Mouse (Mus musculus): ENCODE measurements around the gene Lrif1. TPM values are rescaled to one million over a fixed set of nuclear protein-coding genes. Genes with fewer than 3 reads are reported as not detected.

Lrif1 gene
- total and polyA plus RNA-seq, 2 experiments: 1.1 to 6.4 TPM

- 55% methylated on average over 1 of the region's 1 CpGs for WGBS
- no peaks in the 10 kb centered on the region for H3K27me3 ChIP-seq (ENCODE audit: control insufficient read depth, insufficient read depth, low read length)
- no peaks in the 10 kb centered on the region for H3K36me3 ChIP-seq (ENCODE audit: control insufficient read depth, insufficient read depth, low read length)
- no peak overlapping the region for H3K9ac ChIP-seq (ENCODE audit: low read depth, low read length)
- TF ChIP-seq CTCF (IDR thresholded peaks at IDR 0.05; ENCODE audit: low read depth, low read length) (no peak), POLR2A (IDR thresholded peaks at IDR 0.05; ENCODE audit: extremely low read depth, insufficient read depth, low read length) (no peak)
- no peak overlapping the region for H3K27ac ChIP-seq (replicated peaks; ENCODE audit: insufficient read depth, low read depth, low read length)
- no peaks in the 10 kb centered on the region for H3K79me2 ChIP-seq (ENCODE audit: control insufficient read depth, insufficient read depth, low read length)
- H3K4me3 ChIP-seq (ENCODE audit: insufficient read depth, low read depth, low read length): no peak overlapping the region
- H3K4me1 ChIP-seq (ENCODE audit: control insufficient read depth, insufficient read depth, low read length): no peaks in the 10 kb centered on the region
- DNase-seq (ENCODE audit: extremely low read depth, low read depth, low spot score): no peak
Observed at GRCm38 (mm10) chr3:106755898-106756297, 71.1 kb downstream of the Lrif1 start.

- Histone ChIP-seq H3K4me1 (ENCODE audit: control insufficient read depth, insufficient read depth, low read length) (no peaks in the 10 kb centered on the region), H3K79me2 (ENCODE audit: control insufficient read depth, insufficient read depth, low read length) (no peaks in the 10 kb centered on the region), H3K27me3 (ENCODE audit: control insufficient read depth, insufficient read depth, low read length) (no peaks in the 10 kb centered on the region), H3K9ac (ENCODE audit: low read depth, low read length) (no peak overlapping the region), H3K36me3 (ENCODE audit: control insufficient read depth, insufficient read depth, low read length) (no peaks in the 10 kb centered on the region), H3K4me3 (ENCODE audit: insufficient read depth, low read depth, low read length) (no peak overlapping the region), H3K27ac (replicated peaks; ENCODE audit: insufficient read depth, low read depth, low read length) (no peak overlapping the region)
- DNase-seq (ENCODE audit: extremely low read depth, low read depth, low spot score): no peak
- 84% methylated on average over 1 of the region's 1 CpGs for WGBS
- TF ChIP-seq CTCF (IDR thresholded peaks at IDR 0.05; ENCODE audit: low read depth, low read length) (no peak), POLR2A (IDR thresholded peaks at IDR 0.05; ENCODE audit: extremely low read depth, insufficient read depth, low read length) (no peak)
Observed at GRCm38 (mm10) chr3:106771834-106772233, 87.0 kb downstream of the Lrif1 start.

GRCm38 (mm10) chr3:106785130-106785529 is 100.3 kb downstream of the Lrif1 start:
- peak; percentile 14 for DNase-seq (ENCODE audit: extremely low read depth, low read depth, low spot score)
- Histone ChIP-seq H3K27me3 (ENCODE audit: control insufficient read depth, insufficient read depth, low read length) (no peaks in the 10 kb centered on the region), H3K27ac (replicated peaks; ENCODE audit: insufficient read depth, low read depth, low read length) (no peak overlapping the region), H3K36me3 (ENCODE audit: control insufficient read depth, insufficient read depth, low read length) (no peaks in the 10 kb centered on the region), H3K79me2 (ENCODE audit: control insufficient read depth, insufficient read depth, low read length) (no peaks in the 10 kb centered on the region), H3K4me1 (ENCODE audit: control insufficient read depth, insufficient read depth, low read length) (no peaks in the 10 kb centered on the region), H3K9ac (ENCODE audit: low read depth, low read length) (no peak overlapping the region), H3K4me3 (ENCODE audit: insufficient read depth, low read depth, low read length) (no peak overlapping the region)
- 65% methylated on average over 3 of the region's 3 CpGs for WGBS
- TF ChIP-seq CTCF (IDR thresholded peaks at IDR 0.05; ENCODE audit: low read depth, low read length) (no peak), POLR2A (IDR thresholded peaks at IDR 0.05; ENCODE audit: extremely low read depth, insufficient read depth, low read length) (no peak)

Other genes starting within 250 kb of the Lrif1 start
- 7.3 and 8.0 TPM in 2 replicates for gene Dennd2d, start 202.6 kb upstream of the Lrif1 start, total RNA-seq (2014; rRNA removed)
- gene Dennd2d, start 202.6 kb upstream of the Lrif1 start, polyA plus RNA-seq (2012; rRNA removed): 3.4 and 4.9 TPM in 2 replicates
- 116 and 144 TPM in 2 replicates for gene Dram2, start 137.2 kb upstream of the Lrif1 start, total RNA-seq (2014; rRNA removed)
- 47.0 and 48.6 TPM in 2 replicates for gene Dram2, start 137.2 kb upstream of the Lrif1 start, polyA plus RNA-seq (2012; rRNA removed)
- 105 and 108 TPM in 2 replicates for gene Cept1, start 137.2 kb upstream of the Lrif1 start, total RNA-seq (2014; rRNA removed)
- gene Cept1, start 137.2 kb upstream of the Lrif1 start, polyA plus RNA-seq (2012; rRNA removed): 32.9 and 33.2 TPM in 2 replicates
- 13.0 and 14.2 TPM in 2 replicates for gene Cd53, start 105.2 kb downstream of the Lrif1 start, total RNA-seq (2014; rRNA removed)
- gene Cd53, start 105.2 kb downstream of the Lrif1 start, polyA plus RNA-seq (2012; rRNA removed): 1.5 and 3.0 TPM in 2 replicates
- not detected in 2 replicates for gene Olfr266, start 141.3 kb downstream of the Lrif1 start, total RNA-seq (2014; rRNA removed)
- gene Olfr266, start 141.3 kb downstream of the Lrif1 start, polyA plus RNA-seq (2012; rRNA removed): not detected in 2 replicates

Measured in liver, adult 2 months (tissue).